Mouse (Mus musculus): ENCODE results near the gene Gm28051. TPM values are rescaled to one million over a fixed set of nuclear protein-coding genes. Genes with fewer than 3 reads are reported as not detected.

Gene Gm28051
- polyA plus RNA-seq, 1 experiment from 2014 or later: not detected

DNA sequence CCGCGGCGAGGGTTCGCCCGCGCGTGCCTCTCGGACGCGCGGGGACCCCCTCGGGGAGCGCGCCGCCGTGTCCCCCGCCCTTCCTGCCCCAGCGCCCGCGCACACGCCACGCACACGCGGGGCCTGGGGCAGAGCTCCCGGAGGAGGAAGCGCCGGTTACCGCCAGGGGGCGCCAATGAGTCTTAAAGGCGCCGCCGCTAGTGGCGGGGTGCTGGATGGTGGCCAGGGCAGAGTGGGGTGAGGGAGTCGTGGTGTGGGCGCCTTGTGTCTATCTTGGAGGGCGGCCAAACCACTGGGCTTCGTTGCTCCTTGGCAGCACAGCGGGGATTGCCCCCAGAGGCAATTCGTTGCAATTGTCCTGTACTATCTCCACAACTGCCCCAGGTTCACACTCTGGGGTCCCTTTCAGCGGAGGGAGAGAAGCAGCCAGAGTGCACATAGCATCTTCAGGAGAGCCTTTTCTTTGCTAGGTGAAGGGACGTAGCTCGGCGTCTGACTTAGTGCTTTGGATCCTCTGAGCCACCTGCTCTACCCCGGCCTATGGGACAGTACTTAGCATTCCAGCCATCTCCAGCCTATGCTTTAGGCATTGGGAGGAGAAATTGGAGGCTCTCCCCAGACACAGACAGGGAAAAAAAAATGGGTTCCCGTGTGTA, 52.2 kb downstream of the Gm28051 start:
- Histone ChIP-seq H3K27ac (ENCODE audit: low read depth, low read length) (peak overlapping the region; percentile 69), H3K4me3 (ENCODE audit: low read length) (peak overlapping the region; percentile 76), H3K36me3 (ENCODE audit: control insufficient read depth, insufficient read depth, low read length) (no peaks in the 10 kb centered on the region), H3K27me3 (ENCODE audit: control insufficient read depth, insufficient read depth, low read length) (no peaks in the 10 kb centered on the region), H3K4me2 (replicated peaks; ENCODE audit: low read depth, low read length) (peak overlapping the region; percentile 93), H3K4me1 (ENCODE audit: control insufficient read depth, insufficient read depth, low read length) (peaks cover 25% of the 10 kb centered on the region), H3K9ac (ENCODE audit: low read depth, low read length) (peak overlapping the region; percentile 85), H3K9me3 (ENCODE audit: control insufficient read depth, low read length) (no peaks in the 10 kb centered on the region)
- ATAC-seq (ENCODE audit: low FRiP score, low TSS enrichment): peak; percentile 75
- 2% methylated on average over 45 of the region's 45 CpGs for WGBS

DNA sequence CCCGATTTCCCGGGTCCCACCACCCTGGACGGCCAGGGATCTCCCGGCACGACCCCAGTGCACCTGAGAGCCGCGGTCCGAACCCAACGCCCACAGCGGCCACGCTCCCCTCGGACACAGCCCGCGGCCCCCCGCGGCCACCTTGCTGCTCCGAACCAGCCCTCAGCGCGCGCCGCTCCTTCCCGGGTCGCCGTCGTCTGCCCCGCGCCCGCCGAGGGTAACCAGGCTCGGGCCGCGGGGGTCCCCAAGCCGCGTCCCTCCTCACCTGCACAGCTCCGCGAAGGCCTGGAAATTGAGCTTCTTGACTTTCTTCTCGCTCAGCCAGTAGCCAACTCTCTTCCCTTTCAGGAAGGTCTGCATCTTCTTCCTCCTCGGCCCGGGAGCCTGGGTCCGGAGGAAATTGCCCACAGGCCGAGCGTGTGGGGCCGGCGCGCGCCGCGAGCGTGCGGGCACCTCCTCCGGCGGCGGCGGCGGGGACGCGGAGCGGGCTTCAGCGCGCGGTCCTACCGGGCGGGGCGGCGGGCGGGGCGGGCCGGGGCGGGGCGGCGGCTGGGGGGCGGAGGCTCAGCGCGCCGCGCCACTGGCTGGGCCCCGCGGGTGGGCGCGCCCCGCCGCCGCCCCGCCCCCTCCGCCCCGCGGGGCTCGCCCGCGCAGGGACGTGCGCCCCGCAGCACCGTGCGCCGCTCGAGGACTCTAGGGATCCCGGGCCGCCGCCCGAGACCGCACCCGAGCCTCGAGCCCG, 52.9 kb downstream of the Gm28051 start, which contains the start of gene Itpk1:
Itpk1 (minus strand) TSS at position 474 of the 742 bp plus-strand sequence.
- Histone ChIP-seq H3K4me3 (ENCODE audit: low read length) (peak within 1 kb of the TSS; percentile 76), H3K27me3 (ENCODE audit: control insufficient read depth, insufficient read depth, low read length) (no peaks in the 10 kb centered on the region), H3K9me3 (ENCODE audit: control insufficient read depth, low read length) (no peaks in the 10 kb centered on the region), H3K36me3 (ENCODE audit: control insufficient read depth, insufficient read depth, low read length) (no peaks in the 10 kb centered on the region), H3K4me2 (replicated peaks; ENCODE audit: low read depth, low read length) (peak within 1 kb of the TSS; percentile 93), H3K27ac (ENCODE audit: low read depth, low read length) (peak within 1 kb of the TSS; percentile 69), H3K4me1 (ENCODE audit: control insufficient read depth, insufficient read depth, low read length) (peaks cover 25% of the 10 kb centered on the region), H3K9ac (ENCODE audit: low read depth, low read length) (peak within 1 kb of the TSS; percentile 85)
- peak; percentile 90 for ATAC-seq (ENCODE audit: low FRiP score, low TSS enrichment)
- under 1% methylated on average over 92 of the region's 105 CpGs for WGBS

DNA sequence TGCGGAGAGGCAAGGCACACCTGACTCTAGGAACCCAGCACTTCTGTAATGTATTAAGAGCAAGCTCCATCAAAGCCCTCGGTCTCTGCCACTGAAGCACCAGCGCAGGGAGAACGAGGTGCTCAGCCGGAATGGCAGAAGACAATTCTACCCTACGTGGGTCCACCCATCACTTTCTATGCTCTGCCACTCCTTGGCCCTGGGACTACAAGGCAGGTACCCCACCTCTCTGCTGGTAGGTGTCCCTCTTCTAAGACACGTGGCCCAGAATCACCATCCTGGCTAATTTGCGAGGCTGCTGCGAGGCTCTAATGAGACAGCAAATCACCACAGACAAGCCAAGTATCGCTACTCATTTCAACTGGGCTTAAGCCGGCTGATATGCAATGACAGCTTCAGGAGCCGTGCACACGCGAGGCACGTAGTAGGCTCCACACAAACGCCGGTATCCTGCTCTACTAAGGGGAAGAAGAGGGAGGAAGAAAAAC, 53.6 kb downstream of the Gm28051 start:
- peaks cover 27% of the 10 kb centered on the region for H3K4me1 ChIP-seq (ENCODE audit: control insufficient read depth, insufficient read depth, low read length)
- no peaks in the 10 kb centered on the region for H3K27me3 ChIP-seq (ENCODE audit: control insufficient read depth, insufficient read depth, low read length)
- H3K9me3 ChIP-seq (ENCODE audit: control insufficient read depth, low read length): no peaks in the 10 kb centered on the region
- no peak overlapping the region for H3K27ac ChIP-seq (ENCODE audit: low read depth, low read length)
- no peaks in the 10 kb centered on the region for H3K36me3 ChIP-seq (ENCODE audit: control insufficient read depth, insufficient read depth, low read length)
- WGBS: 6% methylated on average over 16 of the region's 17 CpGs
- no peak for ATAC-seq (ENCODE audit: low FRiP score, low TSS enrichment)
- H3K9ac ChIP-seq (ENCODE audit: low read depth, low read length): peak overlapping the region; percentile 85
- H3K4me2 ChIP-seq (replicated peaks; ENCODE audit: low read depth, low read length): peak overlapping the region; percentile 93
- H3K4me3 ChIP-seq (ENCODE audit: low read length): peak overlapping the region; percentile 76

DNA sequence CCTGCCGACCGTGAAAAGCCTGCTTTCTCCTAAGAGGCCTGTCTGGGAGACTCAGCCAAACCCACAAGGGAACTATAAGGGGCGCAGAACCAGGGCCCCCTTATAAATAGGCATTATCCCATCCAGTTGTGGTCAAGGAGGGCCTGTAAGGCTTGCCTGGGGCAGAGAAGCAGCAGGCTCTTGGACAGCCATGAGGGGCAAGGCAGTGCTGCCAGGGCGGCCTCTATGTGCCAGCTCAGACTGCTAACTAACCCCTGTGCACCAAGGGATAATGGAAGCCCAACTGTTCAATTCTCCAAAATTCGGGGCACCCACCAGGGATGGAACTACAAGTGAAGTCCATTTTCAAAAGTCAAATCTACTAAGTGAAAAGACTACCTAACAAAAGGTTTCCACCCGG, 54.1 kb downstream of the Gm28051 start:
- H3K9me3 ChIP-seq (ENCODE audit: control insufficient read depth, low read length): no peaks in the 10 kb centered on the region
- H3K27ac ChIP-seq (ENCODE audit: low read depth, low read length): no peak overlapping the region
- H3K4me1 ChIP-seq (ENCODE audit: control insufficient read depth, insufficient read depth, low read length): peaks cover 30% of the 10 kb centered on the region
- H3K9ac ChIP-seq (ENCODE audit: low read depth, low read length): peak overlapping the region; percentile 48; the same call in 1 of the 2 replicates
- 47% methylated on average over 6 of the region's 6 CpGs for WGBS
- H3K27me3 ChIP-seq (ENCODE audit: control insufficient read depth, insufficient read depth, low read length): no peaks in the 10 kb centered on the region
- H3K4me3 ChIP-seq (ENCODE audit: low read length): peak overlapping the region; percentile 76
- peak overlapping the region; percentile 93 for H3K4me2 ChIP-seq (replicated peaks; ENCODE audit: low read depth, low read length)
- ATAC-seq (ENCODE audit: low FRiP score, low TSS enrichment): no peak
- H3K36me3 ChIP-seq (ENCODE audit: control insufficient read depth, insufficient read depth, low read length): no peaks in the 10 kb centered on the region

DNA sequence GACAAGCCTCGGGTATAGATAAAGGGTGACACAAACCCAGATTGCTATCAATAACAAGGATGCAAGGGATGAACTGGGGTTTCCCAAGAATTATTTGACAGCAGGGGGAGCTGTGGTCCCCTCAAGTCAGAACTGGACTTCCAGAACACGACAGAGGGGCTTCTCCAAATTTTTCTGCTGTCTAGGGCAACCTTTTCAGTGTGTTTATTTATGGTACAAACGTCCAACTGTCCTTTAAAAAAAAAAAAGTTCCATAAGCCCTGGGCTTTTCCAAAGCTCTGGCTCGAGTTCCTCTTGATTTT, 54.5 kb downstream of the Gm28051 start:
- H3K27ac ChIP-seq (ENCODE audit: low read depth, low read length): no peak overlapping the region
- peak overlapping the region; percentile 48; the same call in 1 of the 2 replicates for H3K9ac ChIP-seq (ENCODE audit: low read depth, low read length)
- peak overlapping the region; percentile 76 for H3K4me3 ChIP-seq (ENCODE audit: low read length)
- peaks cover 34% of the 10 kb centered on the region for H3K4me1 ChIP-seq (ENCODE audit: control insufficient read depth, insufficient read depth, low read length)
- no peak for ATAC-seq (ENCODE audit: low FRiP score, low TSS enrichment)
- 9% methylated on average over 4 of the region's 4 CpGs for WGBS
- no peaks in the 10 kb centered on the region for H3K9me3 ChIP-seq (ENCODE audit: control insufficient read depth, low read length)
- no peaks in the 10 kb centered on the region for H3K27me3 ChIP-seq (ENCODE audit: control insufficient read depth, insufficient read depth, low read length)
- H3K36me3 ChIP-seq (ENCODE audit: control insufficient read depth, insufficient read depth, low read length): no peaks in the 10 kb centered on the region
- peak overlapping the region; percentile 93 for H3K4me2 ChIP-seq (replicated peaks; ENCODE audit: low read depth, low read length)

DNA sequence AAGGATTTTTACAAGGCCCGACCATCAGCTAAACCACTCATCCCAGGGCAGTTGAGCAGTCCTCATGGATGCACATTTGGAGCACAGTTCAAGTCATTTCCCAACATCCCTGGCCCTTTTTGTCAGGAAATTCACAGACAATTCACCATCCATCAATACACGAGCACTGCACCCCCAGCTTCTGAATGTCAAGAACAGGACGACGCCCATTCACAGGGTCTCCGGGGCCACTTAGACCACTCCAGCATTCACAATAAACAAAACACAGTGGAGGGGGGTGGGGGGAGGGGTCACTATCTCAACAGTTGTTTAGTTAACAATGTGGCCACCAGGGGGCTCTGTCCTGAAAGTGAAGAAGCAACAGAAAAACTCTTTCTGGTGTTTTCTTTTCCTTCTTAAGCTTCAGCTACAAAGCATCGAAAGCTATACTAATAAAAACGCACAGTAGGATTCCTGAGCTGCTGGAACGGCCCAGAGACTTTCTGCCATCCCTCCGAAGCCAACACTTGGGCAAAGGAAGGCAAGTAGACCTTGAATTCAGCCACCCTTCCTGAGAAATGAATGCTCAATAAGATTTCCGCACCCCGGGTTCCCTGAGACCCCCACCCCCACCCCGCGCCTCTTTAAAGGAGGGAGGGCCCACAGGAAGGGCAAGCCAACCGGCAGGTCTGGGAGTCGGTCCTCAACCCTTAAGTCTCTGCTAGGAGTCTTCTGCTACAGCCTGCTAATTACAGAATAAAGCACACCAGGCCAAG, 55.0 kb downstream of the Gm28051 start:
- ATAC-seq (ENCODE audit: low FRiP score, low TSS enrichment): no peak
- Histone ChIP-seq H3K4me1 (ENCODE audit: control insufficient read depth, insufficient read depth, low read length) (peaks cover 39% of the 10 kb centered on the region), H3K4me2 (replicated peaks; ENCODE audit: low read depth, low read length) (peak overlapping the region; percentile 93), H3K9ac (ENCODE audit: low read depth, low read length) (no peak overlapping the region; the same call in 1 of the 2 replicates), H3K27me3 (ENCODE audit: control insufficient read depth, insufficient read depth, low read length) (no peaks in the 10 kb centered on the region), H3K9me3 (ENCODE audit: control insufficient read depth, low read length) (no peaks in the 10 kb centered on the region), H3K4me3 (ENCODE audit: low read length) (peak overlapping the region; percentile 25), H3K36me3 (ENCODE audit: control insufficient read depth, insufficient read depth, low read length) (no peaks in the 10 kb centered on the region), H3K27ac (ENCODE audit: low read depth, low read length) (0 out of 2 replicates have a peak overlapping the region, but pooled peaks have one; percentile 44)
- WGBS: 5% methylated on average over 15 of the region's 15 CpGs

DNA sequence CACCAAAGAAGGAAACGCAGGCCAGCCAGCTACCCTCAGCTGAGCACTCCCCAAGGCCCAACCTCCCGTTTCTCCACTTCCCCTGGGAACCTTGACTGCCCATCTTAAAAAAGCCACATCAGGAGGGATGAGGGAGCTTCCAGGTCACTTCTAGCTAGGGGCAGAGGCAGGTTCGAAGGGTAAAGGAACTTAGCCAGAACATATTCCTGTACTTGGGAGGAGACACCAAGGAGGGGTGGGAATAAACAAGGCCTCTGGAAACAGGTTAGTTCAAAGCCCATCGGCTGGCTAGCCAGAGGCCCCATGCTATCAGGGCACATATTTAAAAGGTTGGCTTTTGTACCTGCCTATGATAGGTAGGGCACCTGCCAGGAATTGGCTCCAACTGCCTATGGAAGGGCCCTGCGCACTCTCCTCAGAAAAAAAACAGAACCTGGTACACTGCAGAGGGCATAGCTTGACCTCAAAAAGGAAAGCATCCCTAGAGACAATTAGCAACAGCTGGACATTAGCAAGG, 55.8 kb downstream of the Gm28051 start:
- H3K4me3 ChIP-seq (ENCODE audit: low read length): no peak overlapping the region
- no peak for ATAC-seq (ENCODE audit: low FRiP score, low TSS enrichment)
- peaks cover 47% of the 10 kb centered on the region for H3K4me1 ChIP-seq (ENCODE audit: control insufficient read depth, insufficient read depth, low read length)
- no peaks in the 10 kb centered on the region for H3K9me3 ChIP-seq (ENCODE audit: control insufficient read depth, low read length)
- H3K36me3 ChIP-seq (ENCODE audit: control insufficient read depth, insufficient read depth, low read length): no peaks in the 10 kb centered on the region
- H3K27me3 ChIP-seq (ENCODE audit: control insufficient read depth, insufficient read depth, low read length): no peaks in the 10 kb centered on the region
- WGBS: 87% methylated on average over 5 of the region's 5 CpGs
- no peak overlapping the region for H3K9ac ChIP-seq (ENCODE audit: low read depth, low read length)
- H3K4me2 ChIP-seq (replicated peaks; ENCODE audit: low read depth, low read length): no peak overlapping the region
- H3K27ac ChIP-seq (ENCODE audit: low read depth, low read length): no peak overlapping the region

DNA sequence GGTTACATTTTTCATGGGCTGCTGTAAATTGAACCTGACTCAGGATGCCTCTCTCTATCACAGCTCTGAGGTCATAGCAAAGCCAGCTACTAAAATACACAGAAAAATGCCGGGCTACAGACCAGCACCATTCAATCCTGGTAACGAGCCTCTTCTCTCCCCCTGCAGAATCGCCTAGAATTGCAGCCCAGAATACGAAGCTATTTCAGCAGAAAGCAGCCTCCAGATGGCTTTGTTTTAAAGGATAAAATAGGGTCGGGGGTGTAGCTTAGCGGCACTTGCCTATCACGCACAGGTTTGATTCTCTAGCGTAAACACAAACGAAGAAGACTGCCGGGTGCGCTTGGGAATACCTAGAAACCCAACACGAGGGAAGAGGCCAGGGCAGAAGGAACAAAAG, 57.1 kb downstream of the Gm28051 start:
- Histone ChIP-seq H3K4me2 (replicated peaks; ENCODE audit: low read depth, low read length) (no peak overlapping the region), H3K27ac (ENCODE audit: low read depth, low read length) (no peak overlapping the region), H3K36me3 (ENCODE audit: control insufficient read depth, insufficient read depth, low read length) (no peaks in the 10 kb centered on the region), H3K4me1 (ENCODE audit: control insufficient read depth, insufficient read depth, low read length) (peaks cover 46% of the 10 kb centered on the region), H3K9me3 (ENCODE audit: control insufficient read depth, low read length) (no peaks in the 10 kb centered on the region), H3K9ac (ENCODE audit: low read depth, low read length) (no peak overlapping the region), H3K27me3 (ENCODE audit: control insufficient read depth, insufficient read depth, low read length) (no peaks in the 10 kb centered on the region), H3K4me3 (ENCODE audit: low read length) (no peak overlapping the region)
- no peak for ATAC-seq (ENCODE audit: low FRiP score, low TSS enrichment)
- 47% methylated on average over 12 of the region's 12 CpGs for WGBS
